Mouse (Mus musculus) spleen, postnatal 14 days (tissue): ENCODE results near the gene Dppa5a.
A peak's percentile ranks its signal among the peaks of the same experiment; 100 is the strongest.
"Not testable (repeated sequence)": the region's sequence is repeated elsewhere in the genome, so short reads cannot be mapped to it uniquely, and the experiment has no call there.

Experiments used
- DNase-seq, 2 experiments: peaks; one replicate each; pipeline ENCODE4 v3.0.0; 2021 to 2022; ENCODE audit warnings: low spot score in 2 of 2

The Dppa5a gene

DNA sequence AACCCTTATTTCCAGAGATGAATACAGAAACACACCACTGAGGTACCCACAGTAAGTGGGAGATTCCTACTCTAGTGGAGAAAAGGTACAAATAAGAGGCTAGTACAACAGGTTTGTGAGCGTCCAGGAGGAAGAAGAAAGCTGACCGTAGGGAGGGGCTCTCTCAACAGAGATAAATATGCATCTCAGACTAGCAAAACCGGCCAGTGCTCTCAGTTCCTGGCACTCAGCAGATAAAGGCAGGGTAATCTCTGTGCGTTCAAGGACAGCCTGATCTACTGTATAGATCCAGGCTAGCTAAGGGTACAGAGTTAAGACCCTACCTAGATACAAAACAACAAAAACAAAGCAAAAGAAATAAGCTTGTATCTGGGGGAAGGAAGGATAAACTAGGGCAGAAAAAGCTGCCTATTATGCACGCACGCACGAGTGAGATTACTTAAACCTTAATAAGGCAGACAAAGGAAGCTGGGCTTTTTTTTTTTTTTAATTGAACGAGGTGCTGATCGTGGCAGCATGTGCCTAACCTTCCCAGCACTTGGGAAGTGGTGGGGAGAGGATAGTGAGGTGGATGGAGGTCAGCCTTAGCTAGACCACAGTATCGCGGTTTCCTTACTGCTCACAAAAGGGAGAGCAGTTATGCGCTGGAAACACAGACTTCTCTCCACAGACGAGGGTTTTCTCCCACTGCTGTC, 2.0 kb downstream of the Dppa5a start:
- no peak for DNase-seq

DNA sequence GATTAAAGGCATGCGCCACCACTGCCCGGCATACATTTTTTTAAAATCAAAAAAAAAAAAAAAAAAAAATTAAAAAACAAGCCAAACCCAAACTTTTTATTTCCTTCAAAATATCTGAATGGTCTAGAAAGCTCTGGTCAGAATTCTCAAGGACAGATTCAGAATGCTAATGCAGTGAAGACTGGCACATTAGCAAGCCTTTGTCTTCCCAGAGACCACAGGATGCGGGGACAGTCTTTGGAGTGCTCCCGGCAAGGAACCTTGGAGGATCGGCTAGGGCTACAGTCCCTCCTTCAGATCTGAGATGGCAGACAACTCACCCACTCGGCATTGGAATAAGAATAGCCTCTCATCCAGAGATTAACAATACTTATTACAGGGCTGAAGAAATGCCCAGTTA, 3.3 kb downstream of the Dppa5a start:
- DNase-seq, result no peak

DNA sequence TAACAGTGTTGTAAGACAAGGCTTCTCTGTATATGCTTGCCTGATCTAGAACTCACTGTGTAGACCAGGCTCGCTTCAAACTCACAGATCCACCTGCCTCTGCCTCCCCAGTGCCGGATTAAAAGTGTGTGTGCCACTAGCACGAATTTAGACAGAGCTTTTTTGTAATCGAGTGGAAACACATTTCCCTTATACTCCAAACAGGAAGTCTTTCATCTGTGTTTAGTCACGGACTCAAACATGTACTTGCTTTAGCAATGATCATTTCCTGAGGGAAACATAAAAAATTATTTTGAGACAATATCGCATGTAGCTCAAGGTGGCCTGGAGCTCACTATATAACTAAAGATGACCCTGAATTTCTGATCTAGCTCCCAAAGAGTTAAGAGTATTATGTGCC, 4.6 kb downstream of the Dppa5a start:
- DNase-seq, result no peak

DNA sequence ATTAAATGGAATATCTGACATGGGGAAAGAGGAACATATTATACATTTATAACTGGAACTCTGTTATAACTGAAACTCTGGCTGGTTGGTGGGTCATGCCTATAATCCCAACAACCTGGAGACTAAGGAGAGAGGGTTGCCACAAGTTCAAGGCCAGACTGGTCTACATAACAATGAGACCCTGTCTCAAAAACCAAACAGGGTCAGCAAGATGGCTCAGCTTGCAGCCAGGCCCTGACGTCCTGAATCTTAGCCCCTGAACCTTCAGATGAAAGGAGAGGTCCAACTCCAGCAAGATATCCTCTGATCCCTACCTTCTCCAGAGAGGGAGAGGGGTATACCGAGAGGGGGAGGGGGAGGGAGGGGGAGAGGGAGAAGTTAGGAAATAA, 7.5 kb downstream of the Dppa5a start:
- no peak for DNase-seq

DNA sequence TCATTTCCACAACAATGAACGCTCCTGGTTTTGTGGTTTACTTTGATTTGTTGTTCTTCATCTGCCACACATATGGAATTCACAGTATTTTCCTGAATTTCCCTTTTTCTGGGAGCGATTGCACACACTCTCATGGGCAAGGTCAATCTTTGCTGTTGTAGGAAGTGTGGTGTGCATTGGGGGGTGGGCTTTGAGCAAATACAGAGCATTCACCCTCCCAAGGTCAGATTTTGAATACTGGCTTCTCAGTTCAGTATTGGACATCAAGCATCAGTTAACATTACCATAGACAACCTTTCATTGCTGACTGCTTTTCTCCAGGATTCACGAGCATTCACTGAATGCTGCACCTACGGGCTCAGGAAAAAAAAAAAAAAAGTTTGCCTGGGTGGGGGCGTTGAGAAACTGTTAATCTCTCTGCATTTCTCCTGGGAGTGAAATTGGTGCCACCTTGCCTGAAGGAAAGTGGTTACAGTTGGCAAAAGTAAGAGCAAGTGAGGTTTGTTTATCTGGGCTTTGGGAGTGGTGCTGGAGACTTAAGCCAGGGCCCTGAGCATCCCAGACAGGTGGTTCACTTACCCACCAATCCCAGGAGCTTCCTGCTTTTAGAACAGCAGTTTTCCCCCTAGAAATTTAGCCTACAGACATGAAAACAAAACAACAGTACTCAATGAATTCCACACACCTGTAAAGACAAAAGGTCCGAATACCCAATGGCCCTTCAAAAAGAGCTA, 8.1 kb downstream of the Dppa5a start:
- no peak for DNase-seq

DNA sequence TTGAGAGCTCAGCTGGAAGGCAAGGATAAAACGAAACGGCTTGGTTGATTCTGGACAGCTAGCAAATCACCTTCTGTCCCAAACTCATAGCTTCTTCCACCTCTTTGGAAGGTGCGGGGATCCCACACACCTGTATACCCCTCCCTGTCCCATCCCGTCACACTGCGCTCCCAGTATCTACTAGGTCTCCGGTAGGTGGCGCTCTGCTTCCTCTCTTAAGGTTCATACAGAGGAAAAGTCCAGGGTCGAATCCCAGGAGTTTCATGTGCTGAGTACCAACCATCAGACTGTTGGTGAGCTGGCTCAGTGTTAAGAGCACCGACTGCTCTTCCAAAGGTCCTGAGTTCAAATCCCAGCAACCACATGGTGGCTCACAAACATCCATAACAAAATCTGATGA, 9.9 kb downstream of the Dppa5a start:
- peak; percentile 21 to 47 for DNase-seq

DNA sequence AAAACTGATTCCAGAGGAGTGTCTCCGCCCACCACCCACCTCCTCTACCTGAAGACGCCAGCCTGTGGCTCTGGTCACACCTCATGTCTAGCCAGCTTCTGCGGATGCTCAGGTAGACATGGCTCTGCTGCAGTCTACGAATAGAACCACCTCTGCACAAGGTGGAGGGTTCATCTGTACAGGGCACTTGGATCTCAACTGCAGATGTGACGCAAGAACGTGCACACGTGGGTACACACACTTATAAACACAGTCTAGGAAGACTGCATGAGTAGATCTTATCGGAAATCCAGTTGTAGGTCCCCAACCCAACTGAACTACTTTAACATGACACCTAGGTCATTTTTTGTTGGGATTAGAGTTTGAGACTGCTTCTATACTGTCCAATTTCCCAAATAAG, 12.4 kb downstream of the Dppa5a start, which contains the start of gene Gsta2:
Gene Gsta2 (minus strand): TSS at position 178 of the 400 bp plus-strand sequence.
- DNase-seq, result no peak

DNA sequence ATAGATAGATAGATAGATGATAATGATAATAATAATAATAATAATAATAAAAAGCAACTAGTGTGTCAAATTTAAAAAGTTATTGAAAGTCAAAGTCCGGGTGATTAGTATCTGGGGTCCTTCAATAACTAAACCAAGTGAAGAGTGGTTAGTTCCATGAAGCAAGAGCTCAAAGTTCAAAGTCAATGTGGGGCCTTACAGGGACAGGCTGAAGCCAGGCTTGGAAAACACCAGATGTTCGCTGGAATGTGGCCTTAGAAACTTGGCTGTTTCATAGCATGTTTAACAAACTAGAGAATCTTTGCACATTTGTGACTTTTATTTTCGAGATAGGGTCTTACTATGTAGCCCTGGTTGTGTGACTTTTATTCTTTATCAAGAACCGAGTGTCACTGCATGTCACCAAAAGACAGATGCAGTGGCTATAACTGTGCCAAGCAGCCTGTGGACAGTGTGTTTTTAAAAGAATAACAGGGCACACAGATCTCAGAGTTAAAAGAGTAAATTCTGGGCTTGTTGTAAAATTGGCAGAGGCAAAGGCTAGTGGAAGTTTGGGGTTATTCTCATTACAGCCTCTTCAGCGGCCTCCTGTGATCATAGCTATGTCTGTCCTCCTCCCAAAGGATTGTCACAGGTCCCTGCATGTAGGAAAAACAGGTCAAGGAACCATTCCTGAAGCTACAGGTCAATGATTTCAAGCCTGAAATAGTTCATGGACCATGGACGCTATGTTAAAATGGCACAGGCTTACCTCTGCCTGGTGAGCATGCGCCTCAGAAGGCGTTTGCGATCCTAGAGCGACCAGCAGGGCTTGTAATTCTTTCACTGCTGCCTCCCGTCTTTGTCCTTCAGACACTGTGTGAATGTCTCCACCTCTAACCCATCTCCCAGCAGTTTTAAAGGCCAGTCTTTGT, 13.1 kb downstream of the Dppa5a start:
- no peak for DNase-seq

DNA sequence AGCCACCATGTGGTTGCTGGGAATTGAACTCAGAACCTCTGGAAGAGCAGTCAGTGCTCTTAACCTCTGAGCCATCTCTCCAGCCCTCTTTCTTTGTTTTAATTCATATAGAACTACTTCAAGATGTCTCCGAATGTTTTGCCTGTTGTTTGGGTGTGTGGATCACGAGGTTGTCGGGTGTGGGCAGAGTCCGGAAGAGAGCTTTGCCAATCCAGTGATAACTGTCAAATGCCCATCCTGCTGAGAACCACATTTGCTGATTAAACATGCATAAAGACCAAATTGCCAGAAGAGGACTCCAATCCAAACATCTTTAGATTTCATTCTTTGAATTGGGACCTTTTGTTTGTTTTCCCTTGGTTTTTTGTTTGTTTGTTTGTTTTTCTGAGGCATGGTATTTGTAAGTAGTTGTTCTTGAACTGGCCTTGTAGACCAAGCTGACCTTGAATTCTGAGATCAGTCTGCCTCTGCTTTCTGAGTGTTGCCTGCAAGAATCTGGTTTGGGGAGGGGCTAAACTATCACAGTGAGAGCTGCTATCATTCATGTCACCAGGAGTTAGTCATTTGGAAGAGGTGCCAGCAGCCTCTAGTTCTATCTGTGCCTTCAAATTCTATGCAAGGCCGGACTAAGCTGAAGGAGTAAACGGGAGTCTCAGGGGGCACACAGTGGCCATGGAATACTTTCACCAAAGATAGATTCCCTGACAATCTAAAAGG, 16.3 kb downstream of the Dppa5a start:
- no peak for DNase-seq

DNA sequence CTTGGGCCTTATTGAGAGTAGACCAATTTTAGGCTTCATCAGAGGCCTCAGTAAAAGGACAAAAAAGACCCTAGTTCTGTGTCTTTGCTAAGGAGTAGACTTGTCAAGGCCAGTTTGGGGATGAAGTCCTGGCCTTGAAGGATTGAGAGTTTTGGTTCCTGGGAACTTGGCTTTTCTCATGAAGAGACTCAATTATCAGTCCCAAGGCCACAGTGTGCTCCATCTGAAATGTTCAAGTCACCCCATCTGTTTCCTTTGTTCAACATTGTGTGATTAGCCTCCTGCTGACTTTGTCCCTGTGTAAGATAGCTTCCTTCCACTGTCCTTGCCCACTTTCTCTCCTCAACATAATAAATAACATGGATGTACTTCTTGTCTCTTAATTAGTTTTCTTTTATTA, 18.0 kb downstream of the Dppa5a start:
- not testable (repeated sequence) for DNase-seq

DNA sequence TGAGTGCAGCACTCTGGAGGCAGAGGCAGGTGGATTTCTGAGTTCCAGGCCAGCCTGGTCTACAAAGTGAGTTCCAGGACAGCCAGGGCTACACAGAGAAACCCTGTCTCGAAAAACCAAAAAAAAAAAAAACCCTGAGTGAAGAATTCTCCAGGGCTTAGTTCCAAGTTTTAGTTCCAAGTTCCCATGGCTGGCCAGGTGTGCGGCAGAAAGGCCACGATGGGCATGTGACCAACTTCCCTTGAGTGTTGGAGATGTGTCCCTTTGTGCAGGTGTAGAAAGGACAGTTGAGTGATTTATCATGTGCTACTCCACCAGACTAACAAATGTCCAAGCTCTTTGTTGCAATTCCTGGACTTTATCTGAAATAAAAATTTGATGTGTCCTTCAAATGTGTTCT, 18.8 kb downstream of the Dppa5a start:
- not testable (repeated sequence) for DNase-seq

DNA sequence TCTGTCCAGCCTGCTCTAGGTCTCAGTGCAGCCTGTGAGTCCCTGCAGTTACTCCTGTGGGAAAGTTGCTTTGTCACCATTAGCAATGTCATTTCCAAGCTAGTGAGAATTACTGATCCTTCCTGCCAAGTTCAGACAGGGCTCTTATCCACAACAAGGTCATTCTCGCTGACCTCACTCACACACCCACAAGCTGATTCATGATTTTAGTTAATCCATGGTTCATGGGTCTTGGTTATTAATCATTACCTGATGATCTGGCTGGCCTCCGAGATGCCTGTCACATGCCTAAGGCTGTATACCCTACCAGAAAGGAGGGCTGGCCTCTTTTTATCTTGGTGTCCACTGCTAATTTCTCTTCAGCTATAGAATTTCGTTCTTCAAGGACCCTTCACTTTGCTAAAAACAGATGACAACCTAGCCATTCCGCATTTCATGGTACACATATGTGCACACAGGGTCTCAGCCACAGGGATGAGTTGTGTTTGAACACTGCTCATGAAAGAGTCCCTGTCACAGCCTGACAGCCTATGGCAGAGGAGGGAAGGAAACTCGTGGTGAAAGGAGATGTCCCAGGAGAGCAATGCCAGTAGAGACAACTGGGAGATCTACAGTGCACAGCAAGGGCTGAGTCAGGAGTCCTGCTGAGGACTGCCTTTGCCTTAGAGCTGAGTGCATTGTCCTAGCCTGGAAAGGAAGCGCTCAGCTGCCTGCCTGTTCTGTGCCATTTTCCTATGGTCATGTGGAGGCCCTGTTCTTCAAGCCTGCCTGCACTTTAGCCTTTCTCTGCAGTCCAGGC, 19.6 kb downstream of the Dppa5a start:
- not testable (repeated sequence) for DNase-seq

DNA sequence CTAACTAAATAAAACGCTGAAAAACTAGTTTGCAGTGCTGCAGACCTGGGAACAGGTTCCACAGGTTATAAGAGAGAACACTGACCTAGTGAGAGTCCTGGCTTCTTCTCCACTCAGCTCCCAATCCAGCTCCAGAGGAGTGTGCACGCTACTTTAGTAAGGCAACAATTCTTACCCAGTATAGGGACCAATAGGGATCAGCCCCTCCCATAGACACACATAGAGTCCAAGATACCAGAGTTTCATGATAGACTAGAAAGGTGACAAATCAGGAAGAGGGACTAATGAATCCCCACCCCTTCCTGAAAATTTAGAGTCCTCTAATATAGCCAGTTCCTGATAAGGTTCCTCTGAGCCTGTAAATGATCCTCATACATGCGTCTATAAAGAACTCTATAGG, 21.0 kb downstream of the Dppa5a start:
- DNase-seq, result no peak

DNA sequence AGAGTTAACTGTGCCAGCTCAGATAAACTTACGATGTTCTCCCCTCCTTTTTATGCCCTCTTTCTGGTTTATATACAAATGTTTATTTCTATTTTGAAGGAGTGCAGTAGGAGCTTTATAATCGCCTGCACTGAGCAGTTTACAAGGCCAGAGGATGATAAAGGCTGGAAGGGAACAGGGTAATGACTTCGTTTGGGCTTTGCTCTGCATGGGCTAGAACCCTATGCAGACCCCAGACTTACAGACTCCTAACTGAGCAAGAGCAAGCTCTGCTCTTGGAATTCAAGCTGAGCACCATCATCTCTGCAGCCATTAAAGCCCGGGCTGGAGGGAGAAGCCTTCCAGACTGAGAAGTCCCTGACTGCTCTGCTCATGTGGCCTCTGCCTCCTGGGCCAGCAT, 22.7 kb downstream of the Dppa5a start:
- DNase-seq, result not testable (repeated sequence)

DNA sequence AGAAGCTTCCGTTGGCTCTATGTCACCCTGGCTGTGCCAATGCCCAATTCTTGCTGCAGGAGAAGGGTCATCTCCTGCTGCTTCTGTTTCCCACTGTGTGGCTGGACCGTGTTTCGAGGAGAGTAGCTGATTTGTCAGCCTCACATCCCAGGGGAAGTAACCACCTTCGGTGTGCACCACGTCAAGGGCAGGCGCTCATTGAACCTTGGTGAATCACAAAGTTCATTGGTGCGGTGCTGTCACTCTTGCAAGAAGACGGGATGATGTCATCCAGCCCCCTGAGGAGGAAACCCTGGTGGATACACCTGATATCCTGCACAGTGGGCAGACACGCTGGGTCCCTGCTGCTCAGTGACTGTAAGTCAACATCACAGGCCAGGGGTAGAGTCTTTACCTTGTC, 24.9 kb downstream of the Dppa5a start:
- DNase-seq, result not testable (repeated sequence)

DNA sequence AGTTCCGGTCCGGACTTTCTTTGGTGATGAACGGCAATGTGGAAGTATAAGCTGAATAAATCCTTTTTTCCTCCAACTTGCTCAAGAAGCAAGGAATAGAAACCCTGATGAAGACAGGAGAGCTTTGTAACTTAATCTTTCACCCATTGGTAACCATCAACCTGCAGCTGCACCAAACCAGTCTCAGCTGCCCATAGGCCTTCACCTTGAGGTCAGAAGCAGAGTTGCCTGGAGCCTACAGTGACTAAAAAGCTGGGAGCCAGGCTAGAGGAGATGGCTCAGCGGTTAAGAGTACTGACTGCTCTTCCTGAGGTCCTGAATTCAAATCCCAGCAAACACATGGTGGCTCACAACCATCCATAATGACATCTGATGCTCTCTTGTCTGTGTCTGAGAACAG, 25.5 kb downstream of the Dppa5a start:
- DNase-seq, result not testable (repeated sequence)

DNA sequence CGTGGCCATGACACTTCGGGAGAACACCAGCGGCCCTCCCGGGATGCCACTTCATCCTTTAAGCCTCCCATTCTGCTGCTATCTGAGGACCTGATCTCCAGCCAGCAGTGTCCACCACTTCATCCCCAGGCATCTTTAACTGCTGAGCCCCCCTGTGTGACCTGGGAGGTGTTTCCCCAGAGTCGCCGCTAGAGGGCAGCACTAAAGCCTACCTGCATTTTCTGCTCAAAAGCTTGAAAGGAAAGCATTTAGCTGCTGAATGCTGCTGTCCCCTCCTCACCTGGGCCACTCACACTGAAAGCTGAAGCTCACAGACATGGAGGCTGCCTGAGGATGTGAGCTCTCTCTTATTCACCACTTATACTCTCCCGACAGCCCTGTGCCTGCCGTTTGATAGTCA, 27.7 kb downstream of the Dppa5a start:
- peak in 1 of 2 experiments; percentile 11 for DNase-seq

DNA sequence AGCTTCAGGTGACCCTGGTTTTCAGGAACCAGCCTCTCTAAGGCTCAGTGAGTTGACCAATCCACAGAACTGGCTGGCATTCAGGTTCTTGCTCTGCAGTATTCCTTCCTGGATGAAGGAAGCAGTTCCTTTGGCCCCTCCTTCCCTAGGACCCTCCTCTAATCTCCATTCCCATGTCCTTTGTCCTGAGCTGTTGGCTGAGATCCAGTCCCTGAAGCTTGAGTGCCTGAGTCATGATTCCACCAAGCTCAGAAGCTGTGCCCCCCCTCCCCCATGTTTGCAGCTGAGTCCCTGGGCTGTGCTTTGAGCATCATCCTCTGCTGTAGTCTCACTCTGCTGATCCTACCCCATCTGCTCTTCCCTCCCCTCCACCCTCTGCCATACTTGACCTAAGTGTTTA, 30.9 kb downstream of the Dppa5a start:
- DNase-seq, result not testable (repeated sequence)

DNA sequence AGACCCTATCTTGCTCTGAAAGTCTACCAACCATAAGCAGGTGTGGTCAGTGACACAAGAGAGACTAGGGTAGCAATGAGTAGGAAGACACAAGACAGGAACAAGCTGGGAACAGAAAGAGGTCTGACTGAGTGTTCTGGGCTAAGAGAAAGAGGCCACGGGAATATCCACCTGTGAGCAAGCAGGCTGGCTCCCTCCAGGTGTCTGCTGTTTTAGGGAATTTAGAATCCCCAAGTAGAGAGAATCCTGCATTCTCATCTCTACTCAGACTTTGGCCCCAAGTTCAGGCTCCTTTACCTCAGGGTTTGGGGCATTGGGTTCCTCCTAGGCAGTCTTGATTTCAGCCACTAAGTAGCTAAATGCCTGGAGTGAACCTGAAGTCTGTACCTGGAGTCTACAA, 40.7 kb downstream of the Dppa5a start, which contains the start of gene Omt2b:
Gene Omt2b (plus strand): TSS at position 301 of the 400 bp plus-strand sequence.
- not testable (repeated sequence) for DNase-seq

DNA sequence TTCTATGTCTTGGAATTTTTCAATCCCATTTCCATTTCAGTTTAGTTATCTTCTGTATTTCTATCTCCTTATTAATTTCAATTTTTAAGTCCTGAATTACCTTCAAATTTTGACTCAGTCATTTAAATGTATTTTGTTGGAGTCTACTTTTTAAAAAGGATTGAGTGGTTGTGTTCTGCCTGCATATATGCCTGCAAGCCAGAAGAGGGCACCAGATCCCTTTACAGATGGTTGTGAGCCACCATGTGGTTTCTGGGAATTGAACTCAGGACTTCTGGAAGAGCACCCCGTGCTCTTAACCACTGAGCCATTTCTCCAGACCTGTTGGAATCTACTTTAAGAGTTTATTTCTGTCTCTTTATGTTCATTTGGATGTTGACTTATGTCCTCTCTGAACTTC, 48.5 kb downstream of the Dppa5a start:
- no peak for DNase-seq
